Mouse (Mus musculus) CD8-positive naive resting alpha-beta T cell, adult 2 months (primary cell): Measurements from ENCODE around the gene Grap2.

Source experiments
- DNase-seq, 2 experiments: peaks; one replicate each; pipeline ENCODE4 v3.0.0; 2022; ENCODE audit warnings: low read depth in 2 of 2, low spot score in 2 of 2

Gene Grap2

DNA sequence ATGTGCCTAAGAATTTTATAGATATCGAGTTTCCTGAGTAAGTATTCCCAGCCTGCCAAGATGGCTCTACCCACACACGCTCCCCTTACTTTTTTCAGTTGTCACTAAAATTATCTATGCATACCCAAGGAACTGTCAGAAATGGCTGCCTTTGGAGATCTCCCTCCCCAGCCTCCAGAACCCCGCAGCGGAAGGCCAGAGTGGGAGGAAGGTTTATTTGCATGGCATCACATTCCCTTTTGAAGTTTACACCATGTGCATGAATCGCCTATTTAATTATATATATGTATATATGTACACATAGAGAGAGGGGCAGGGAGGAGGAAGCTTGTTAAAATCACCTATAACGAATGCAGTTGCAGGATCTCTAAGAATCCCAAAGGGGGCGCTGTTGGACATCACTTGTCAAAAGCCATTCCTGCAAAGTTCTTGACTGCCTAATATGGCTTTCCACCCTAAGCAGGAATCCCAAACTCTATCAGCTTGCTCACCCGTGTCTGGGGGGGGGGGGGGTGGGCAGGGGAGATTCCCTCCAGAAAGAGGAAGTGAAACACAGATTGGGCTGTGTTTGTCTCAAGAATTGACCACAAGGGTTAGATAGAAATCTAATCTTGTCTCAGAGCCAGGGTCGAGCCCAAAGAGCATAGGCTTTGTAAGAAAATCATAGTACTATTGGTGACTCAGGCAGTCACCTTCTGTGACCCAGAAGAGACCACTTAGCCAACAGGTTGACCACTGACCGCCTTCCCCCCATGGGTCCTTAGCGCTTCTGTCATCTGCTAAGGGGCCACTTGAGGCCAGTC, 62.2 kb downstream of the Grap2 start:
- DNase-seq, result peak in 1 of 2 experiments; percentile 64

DNA sequence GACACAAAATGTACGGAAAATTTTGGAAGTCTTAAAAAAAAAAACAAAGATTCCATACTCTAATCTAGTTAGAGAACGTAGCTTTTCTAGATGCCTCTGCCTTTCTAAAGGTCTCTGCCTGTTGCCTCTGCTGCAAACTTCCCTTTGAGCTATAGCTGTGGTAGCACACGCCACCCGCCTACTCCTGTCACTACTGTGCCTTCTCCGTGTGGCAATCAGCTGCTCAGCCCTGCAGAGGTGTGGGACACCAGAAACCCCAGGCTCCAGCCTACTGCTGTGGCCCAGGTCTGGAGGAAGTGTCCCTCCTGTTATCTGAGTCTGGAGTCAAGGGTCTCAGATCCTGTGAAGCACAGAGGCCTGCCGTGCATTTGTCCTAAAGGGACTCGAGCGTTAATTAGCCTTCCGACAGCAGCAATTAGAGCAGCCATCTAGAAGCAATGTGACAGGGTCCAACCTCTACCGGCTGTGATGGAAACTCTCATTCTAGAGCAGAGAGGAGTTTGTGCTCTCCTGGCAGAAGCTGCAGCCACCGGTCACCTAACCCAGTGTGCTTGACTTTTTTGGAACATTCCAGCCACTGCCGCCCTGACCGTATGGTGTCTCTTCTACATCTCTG, 64.5 kb downstream of the Grap2 start:
- DNase-seq, result no peak

DNA sequence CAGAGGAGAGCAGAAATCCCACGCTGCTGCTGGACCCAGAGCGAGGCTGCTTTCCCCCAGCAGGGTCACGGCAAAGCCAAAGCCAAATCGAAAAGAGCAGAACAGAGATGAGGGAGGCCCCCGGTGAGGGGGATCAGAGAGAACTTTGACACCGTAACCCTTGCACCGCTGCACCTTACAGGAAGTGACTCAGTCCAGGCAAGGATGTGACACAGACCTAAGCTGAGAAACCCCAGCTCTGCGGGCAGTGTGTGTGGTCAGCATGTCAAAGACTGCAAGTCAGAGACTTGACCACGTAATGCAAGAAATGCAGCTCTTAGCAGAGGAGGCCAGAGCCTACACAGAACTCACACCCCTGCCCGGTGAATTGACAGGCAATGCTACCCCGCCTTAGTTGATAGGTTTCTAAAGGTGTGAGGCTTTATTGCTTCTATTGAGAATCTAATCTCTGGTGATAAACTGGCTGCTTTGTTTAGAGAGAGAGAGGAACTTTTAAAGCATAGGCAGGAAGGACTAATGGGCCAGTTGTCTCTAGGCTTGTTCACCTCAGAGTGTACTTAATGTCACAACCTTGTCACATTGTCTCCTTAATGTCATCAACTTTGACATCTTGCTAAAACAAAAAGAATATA, 66.8 kb downstream of the Grap2 start:
- no peak for DNase-seq

DNA sequence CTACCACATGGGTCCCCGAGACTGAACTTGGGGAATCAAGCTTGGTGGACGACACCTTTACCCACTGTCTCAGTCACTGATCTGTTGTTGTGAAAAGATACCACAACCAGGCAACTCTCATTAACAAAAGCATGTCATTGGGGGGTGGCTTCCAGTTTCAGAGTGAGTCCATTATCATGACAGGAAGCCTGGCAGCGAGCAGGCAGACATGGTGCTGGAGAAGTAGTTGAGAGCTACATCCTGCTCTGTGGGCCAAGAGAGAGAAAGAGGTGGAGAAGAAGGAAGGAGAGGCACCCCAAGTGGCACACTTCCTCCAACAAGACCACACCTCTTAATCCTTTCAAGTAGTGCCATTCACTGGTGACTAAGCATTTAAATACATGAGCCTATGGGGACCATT, 67.5 kb downstream of the Grap2 start:
- DNase-seq, result no peak

DNA sequence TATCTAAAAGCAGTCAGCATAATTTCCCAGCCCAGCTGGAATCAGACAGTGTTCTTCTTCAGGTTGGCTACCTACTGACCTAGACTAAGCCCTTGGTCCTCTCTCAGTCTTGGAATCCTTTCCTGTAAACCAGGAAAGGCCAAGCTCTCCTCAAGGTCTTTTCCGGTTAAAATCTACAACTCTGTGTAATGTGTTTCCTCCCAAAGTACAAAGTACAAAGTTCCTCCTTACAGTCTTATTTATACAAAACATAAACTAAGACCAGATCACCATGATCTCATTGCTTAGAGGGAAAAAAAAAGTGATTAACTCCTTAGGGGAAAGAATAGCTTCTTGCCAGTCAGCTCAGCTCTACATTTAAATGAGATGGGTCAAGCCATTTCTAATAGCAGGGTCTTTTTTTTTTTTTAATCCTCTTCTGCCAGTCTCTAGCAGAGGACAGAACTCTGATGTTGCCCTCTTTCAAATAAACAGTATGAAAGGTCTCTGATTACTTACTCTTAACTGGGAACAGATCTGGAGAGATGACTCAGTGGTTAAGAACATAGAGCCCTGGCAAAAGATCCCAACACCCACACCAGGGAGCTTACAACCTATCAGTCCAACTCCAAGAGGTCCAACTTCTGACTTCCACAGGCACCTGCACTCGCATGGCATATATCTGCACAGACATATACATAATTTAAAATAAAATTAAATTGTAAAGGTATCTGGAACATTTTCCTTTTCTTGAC, 69.5 kb downstream of the Grap2 start:
- no peak for DNase-seq

DNA sequence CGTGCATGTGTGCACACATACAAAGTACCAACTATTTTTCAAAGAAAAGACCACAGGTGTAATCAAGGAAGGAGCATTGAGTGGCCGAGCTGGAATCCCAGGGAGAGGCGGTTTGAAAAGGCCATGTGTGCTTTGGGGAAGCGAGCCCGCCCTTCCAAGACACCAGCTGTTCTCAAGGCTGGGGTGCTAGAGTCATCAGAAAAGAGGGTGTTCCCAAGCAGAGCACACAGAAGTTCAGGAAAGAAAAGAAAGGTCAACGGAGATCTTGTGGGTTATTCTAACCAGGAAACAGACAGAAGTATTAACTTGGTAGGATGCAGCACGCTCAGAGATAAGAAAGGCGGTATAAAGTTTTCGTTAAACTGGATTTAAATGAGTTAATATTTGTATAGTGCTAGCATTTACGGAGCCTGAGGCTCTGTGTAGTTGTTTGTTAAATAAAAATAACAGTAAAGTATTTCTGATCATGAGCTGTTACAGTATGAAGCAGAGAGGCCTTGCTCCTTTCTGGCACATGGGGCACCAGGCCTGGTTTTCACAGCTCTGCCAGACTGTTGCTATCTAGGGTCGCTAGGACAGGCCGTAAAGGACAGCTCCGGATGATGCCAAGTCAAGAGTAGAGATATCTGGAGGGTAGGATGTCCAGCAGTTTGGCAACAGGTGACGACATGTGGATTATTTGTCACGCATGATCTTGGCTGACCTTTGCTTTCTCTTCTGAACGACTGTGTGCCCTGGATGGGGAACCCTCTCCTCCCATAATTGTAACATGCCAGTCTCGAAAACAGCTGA, 72.8 kb downstream of the Grap2 start:
- DNase-seq, result no peak

DNA sequence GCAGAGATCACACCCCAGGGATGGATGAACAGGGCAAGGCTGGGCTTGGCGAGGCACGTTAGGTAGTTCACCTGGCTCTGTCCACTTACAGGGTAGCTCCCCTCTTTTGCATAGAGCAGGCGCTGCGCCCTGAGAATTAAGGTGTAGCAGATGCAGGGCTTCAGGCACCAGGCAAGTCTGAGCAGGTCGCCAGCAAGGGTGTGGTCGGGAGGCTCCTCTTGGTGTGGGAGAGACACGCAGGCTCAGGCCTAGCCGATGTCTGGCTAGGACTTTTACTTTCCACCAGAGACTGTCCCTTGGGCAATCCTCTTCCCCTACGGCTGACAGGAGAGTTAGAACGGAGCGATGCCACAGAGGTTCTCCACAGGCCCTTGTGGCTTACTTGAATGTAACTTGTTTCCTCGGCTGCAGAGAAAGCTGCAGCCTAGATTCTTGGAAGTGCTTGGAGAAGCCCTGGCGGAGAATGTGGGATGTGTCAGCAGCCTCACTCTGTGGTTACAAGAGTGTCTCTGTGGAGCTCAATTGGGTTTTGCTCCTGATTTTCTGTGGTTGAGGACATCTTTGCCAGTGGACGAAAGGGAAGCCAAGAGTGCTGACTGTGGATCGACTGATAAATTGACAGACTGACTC, 76.7 kb downstream of the Grap2 start:
- DNase-seq, result no peak

DNA sequence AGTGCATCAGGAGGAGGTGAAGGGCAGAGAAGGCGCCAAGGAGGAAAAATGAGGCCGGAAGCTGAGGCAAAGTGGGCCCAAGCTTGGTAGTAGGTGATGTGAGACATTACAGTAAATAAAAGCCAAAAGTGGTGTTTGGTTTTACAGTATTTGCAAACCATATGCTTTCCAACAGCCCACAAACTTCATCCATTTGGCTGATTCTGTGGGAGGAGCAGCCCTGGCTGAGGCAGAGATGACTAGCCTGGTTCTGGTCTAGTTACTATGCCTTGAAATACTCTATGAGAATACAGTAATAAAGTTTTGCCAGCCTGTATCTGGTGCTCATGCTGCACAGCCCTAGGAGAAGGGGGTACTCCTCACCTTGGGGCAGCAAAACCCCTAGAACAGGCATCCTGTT, 78.0 kb downstream of the Grap2 start:
- DNase-seq, result no peak

DNA sequence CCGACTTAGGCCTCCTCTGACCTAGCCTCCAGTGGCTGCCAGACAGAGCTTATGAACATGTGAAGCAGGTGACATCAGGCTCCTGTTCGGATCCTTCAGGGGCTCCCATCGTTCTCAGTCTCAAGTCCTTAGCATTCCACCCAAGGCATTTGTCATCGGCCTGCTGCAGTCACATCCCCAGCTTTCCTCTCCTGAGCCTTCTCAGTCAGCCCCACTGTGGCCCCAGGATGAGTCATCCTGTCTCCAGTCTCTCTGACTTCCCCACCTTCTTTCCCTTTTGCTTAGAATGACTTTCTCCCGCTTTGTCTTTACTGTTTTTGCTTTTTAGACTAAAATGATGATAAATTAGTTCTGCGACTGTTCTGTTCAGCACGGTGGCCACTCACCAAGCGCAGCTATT, 81.5 kb downstream of the Grap2 start:
- no peak for DNase-seq

DNA sequence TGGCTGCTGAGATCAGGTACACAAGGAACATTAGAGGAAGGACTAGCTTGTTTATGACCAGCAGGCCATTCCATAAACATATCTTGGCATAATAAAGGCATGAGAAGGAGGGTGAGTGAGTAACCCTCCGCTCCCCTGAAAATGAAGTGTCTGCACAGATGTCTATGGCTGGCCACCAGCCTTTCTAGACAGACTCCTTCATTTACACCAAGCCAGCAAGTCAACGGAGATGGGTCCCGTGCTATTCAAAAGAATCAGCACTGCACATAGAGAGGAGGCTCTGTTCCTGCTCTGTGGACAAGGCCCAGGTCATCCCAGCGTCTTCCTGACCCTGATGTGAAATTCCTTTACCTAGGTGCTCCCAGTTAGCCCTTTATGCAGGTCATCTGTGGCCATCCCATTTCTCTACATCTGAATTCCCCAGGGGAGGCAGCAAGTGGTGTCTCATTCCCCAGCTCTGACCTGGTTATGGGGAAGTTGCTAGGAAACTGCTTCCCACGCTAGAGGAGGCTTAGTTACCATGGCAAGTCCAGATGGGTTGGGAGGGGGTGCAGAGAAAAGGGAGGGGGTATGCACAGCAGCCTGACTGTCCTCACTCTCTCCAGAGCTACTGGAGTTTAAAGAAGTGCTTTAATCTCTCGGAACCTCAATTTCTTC, 86.5 kb downstream of the Grap2 start:
- no peak for DNase-seq

DNA sequence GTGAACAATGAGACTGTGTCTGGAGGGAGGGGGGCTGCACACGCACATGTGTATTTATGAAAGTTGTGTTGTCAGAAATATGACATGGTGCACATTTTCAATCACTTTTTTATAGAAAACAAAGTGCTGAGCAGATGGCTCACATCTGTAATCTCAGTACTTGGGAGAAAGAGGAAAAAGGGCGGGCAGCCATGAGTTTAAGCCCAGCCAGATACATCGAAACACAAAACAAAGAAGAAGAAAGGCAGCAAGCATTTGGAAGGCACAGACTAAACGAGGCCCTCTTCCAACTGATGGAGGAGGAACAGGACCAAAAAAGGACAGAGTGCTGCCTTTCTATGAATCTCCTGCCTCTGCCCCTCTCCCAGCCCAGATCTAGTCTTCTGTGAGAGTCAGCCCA, 88.6 kb downstream of the Grap2 start:
- DNase-seq, result no peak

DNA sequence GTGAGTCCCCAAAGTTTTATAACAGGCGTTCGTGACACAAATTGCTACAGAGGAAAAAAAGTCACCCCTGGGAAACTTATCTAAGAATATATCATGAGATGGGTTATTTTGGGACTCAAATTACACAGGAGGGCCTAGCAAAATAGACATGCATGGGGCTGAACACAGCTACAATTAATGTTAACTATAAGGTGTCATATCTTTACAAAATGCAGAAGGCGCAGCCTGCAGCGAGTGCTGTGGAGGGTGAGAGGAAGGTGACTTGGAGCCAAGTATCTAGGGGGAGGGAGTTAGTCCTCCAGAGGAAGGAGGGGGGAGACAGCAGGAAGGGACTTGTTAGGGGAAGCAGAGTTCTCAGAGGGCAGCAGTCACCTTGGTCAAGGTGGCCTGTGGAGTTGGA, 92.0 kb downstream of the Grap2 start:
- DNase-seq, result no peak

DNA sequence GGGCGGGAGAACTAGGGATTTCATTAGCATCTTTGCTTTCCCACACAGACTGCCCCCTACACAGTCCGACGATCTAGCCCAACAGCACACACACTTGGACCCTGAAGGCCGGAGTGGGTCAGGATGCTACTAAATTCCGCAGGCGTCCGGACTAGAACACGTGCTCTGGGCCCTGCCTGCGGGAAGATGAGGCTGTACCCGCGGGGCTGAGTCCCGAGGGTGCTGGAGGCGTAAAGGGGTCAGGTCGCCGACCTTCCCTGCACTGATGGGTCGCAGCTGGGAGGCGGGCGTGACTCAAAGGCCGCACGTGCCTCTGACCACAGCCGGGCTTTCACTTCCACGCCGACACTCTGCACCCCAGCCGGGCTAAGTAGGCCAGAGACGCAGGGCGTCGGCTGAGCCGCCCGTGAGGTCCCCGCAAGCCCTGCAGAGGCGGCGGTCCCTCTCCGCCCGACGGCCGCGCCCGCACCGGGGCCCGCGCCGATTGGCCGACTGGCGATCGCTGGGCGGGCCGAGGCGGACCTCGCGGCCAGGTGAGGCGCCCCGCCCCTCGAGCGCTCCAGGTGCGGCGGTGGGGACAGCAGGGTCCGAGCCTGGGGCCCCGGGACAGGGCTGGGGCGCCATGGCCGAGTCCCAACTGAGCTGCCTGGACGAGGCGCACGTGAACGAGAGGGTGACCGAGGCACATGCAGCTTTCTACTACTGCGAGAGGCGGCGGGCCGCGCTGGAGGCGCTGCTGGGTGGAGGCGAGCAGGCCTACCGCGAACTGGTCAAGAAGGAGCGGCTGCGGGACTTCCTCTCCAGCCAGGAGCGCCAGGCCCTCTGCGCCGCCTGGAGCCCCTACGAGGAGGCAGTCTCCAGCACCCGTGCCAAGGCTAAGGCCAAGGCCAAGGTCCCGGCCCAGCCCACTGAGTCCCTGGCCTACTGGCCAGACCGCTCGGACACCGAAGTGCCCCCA, 99.2 kb downstream of the Grap2 start, which contains the start of gene Fam83f:
Fam83f (plus strand) TSS at position 553 of the 958 bp plus-strand sequence.
- DNase-seq, result no peak

DNA sequence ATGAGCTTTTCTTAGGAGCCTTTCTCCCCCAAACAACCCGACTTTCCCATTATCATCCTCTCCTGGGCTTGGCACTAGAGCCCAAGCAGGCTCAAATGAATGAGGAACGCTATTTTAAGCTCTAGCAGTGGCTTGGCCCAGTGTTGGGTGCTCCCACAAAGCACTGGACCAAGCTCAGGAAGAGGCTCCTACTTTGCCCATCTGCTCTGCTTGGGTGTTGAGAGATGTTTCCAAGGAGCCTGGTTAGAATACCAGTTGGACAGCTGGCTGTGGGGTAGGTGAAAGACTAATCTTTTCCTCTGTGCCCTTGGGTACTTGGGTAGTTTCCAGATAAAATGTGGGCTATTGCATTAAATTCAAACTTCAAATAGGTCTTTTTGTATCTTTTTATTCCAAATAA, 100.4 kb downstream of the Grap2 start:
- DNase-seq, result no peak

DNA sequence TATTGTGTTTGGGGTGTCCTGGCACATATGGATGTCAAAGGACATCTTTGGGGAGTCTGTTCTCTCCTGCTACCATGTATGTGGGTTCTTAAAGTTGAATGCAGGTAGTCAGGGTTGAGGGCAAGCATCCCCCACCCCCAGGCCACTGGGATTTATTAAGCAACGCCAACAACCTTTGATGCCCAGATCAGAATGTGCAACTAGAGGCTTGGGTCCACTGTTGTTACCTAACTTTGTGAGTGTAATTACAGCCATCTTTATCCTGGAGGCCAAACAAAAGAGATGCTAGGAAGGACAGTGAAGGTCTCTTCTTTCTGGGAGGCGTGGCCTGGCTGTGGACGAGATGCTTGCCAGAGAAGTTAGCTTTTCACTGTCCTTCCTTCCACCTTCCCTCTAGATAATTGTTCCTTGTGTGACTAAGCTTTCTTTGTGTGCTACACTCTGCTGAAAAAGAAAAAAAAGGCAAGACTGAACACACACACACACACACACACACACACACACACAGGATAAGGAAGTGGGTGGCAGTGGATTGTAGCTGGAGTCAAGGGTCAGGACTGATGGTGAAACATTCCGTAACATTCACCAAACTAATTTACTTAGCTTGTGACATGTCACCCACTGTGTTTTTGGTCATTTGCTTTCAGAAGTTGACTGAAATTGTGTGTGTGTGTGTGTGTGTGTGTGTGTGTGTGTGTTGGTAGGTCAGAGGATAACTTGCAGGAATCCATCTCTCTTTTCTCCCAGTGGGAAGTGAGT, 101.1 kb downstream of the Grap2 start:
- DNase-seq, result no peak

DNA sequence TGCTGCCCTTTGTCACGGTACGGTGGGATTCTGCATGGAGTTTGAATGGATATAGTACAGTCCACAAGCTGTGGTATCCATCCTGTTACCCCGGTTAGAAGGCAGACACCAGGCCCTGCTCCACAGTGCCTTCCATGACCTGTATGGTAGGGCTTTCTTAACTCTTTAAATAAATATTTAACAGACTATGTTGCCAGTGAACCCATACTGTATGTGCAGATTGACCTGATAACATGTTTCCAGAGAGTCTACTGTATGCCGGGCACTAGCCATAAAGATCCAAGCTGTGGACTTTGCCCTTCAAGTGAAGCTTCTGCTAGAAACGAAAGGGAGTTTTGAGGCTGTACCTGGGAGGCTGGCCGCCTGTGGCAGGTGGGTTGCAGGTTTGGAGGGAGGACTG, 102.3 kb downstream of the Grap2 start:
- DNase-seq, result no peak

DNA sequence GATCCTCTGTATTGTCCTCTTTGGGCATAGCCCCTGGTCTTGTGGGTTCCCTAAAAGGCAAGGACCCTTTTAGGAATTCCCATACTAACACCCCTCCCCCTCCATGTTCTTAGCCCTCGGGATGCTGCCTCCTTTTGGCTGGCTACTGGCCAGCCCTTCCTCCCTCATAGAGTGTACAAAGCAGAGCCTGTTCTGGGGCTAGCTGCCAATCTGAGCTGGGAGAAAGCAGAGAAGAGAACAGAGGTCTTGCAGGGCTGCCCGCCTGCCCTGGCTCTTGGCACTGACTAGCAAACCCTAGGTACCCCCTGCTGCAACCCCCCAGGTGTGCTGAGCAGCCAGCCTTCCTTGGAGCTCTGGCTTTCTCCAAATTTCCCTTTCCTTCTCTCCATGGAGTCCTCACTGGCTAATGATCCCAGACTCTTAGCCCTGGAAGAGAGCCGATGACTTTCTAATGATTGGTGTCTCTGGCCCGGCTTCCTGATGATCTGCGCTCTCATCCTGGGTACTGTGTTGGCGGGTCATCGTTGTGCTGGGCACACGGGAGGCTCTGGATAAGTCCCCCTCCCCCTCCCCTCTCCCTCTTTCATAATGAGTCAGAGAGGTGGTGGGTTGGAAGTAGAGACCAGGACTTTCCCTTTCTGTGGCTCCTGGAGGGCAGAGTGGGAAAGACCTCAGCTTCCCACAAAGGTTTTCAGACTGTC, 107.3 kb downstream of the Grap2 start:
- no peak for DNase-seq
